Mouse (Mus musculus): Measurements from ENCODE around the gene Cdr2l.

Cdr2l gene

DNA sequence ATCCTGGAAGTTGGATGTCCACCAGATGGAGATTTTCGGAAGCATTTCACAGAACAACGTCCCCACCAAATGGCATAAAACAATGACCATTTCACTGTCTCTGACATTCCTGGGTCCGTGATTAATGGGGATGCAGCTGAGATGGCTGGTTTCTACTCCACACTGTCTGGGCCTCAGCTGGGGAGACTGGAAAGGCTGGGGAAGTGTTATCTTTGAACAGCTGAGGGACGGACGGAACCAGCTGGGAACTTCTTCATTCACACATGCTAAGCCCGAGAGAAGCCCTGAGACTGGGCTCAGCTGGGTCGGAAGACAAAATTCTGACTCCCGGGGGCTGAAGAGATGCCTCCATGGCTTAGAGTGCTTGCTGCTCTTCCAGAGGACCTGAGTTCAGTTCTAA, 10.4 kb upstream of the Cdr2l start:
- WGBS = 73% methylated on average over 8 of the region's 8 CpGs

DNA sequence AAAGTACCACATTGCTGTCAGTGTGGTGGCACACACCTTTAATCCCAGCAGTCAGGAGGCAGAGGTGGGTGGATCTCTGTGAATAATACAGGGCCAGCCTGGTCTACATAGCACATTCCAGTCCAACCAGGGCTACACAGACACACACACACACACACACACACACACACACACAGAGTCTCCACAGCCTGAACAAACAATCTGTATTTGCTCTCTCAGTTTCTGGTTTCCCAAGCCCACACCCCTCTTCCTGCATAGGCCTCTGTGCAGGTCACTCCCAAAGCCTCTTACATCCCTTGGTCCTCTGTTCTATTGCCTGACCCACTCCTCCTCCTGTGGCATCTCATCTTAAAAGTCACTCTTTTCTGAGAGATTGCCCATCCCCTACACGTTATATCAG, 9.7 kb upstream of the Cdr2l start:
- WGBS = 86% methylated on average over 1 of the region's 1 CpGs

DNA sequence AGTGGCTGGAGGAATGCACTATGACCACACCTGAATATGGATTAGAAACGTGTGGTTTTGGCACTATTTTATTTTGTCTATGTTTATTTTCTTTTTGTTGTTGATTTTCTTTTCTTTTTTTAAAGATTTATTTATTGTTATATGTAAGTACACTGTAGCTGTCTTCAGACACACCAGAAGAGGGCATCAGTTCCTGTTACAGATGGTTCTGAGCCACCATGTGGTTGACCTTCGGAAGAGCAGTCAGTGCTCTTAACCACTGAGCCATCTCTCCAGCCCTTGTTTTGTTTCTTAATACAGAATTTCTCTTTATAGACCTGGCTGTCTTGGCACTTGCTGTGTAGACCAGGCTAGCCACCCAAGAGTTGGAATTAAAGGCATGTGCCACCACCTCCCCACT, 9.0 kb upstream of the Cdr2l start:
- 62% methylated on average over 2 of the region's 2 CpGs for WGBS

DNA sequence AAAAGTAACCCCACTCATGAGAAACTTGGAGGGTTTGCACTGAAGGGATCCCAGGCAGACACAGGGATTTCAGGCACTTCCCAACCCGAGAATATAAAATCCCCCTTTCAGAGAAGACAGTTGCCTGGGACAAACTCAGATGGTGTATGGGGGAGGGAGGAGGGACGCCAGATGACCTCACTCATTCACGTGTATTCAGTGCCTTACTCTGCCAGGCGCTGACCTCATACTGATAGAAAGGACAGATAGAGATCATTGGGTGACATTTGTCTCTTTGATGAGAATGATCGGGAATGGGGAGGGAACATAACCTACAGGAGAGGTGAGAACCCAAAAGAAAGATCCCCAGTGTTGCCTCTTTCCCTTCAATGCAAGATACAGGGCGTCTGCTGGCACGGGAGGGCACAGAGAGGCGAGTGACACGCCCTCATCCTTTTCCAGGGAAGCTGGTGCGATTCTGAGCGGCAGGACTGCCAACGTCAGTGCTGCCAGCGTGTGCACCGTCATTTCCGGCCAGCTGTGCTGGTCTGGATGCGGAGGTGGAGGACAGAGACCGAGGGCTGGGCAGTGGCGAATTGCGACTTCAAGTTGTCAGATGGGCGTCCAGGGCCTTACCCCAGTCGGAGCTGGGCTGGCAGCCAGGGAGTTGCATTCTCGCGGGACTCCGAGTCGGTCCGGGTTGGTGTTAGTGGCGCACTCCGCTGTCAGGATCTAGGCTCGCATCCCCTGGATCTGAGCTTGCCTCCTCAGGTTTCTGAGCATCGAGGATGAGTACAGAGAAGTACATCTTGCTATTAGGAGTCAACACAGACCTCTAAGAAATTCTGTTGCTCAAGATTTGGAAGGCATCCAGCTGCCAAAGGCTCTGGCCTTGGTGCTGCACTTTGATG, 7.7 kb upstream of the Cdr2l start:
- WGBS = under 1% methylated on average over 30 of the region's 30 CpGs

DNA sequence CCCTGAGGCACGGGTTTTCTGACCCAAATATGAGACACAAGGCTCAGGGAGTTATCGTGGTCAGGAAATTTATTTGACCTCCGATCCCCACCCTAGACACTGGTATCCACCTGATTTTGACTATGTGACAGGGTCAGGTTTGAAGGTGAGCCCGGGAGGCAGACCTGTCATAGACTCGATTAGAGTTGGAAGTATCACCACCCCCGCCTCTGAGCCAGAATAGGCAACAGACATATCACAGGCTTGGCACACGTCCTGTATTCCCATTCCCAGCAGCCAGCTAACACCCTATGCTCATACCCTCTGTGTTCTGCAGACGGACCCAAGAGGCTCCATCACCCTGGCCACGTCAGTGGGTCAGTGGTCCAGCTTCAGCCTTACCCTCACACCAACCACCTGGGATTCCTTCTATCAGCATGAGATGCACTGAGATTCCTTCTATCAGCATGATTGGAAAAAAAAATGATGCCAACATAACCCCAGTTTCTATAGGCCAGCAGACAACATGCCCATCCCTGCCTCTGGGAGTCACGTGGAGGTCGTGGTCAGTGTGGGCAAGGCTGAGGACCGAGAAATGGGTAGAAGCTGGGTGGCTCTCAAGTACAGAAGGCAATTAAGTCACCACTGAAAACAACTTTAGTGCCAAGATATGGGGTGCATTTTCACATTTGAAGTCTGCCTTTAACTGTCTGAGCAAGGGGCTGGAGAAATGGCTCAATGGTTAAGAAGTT, 6.9 kb upstream of the Cdr2l start:
- WGBS = 36% methylated on average over 12 of the region's 12 CpGs

DNA sequence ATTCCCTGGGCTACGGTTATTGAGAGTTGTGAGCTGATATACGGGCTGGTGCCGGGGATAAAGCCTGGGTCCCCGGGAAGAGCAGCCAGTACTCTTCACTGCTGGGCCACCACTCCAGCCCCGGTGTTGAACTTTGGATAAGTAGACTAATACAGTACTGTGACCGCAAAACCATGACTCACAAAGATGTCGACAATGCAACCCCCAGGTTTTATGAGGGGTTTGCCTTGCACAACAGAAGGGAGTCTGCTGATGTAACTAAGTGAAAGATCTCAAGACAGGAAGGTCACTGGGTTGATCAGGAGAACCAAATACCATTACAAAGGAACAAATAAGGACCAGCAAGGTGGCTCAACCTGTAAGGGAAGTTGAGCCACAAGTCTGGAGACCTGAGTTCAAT, 5.0 kb upstream of the Cdr2l start:
- WGBS = 82% methylated on average over 7 of the region's 7 CpGs

DNA sequence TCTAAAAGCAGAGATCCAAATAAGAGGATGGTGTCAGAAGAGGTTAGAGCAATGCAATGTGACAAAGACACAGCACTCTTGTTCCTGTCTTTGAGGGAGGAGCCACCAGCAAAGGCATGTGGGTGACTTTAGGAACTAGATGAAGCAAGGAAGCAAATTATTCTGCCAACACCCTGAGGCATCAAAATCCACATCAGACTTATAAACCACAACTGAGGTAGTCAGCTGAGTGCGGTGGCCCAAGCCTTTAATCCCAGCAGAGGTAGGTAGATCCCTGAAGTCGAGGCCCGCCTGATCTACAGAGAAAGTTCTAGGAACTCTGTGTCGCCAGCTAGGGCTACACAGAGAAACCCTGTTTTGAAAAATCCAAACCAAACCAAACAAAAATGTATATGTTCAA, 4.5 kb upstream of the Cdr2l start:
- 92% methylated on average over 4 of the region's 4 CpGs for WGBS

DNA sequence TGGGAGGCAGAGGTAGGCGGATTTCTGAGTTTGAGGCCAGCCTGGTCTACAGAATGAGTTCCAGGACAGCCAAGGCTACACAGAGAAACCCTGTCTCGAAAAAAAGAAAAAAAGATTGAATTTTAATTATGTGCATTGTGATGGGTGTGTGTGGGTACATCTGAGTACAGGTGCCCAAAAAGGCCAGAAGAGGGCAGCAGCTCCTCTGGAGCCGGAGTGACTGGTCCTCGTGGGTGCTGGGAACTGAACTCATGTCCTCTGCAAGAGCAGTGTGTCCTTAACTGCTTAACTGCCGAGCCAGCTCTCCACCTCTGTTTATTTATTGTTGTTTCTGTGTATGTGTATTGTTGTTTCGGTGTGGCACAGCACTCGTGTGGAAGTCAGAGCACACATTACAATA, 3.9 kb upstream of the Cdr2l start:
- 80% methylated on average over 7 of the region's 7 CpGs for WGBS

DNA sequence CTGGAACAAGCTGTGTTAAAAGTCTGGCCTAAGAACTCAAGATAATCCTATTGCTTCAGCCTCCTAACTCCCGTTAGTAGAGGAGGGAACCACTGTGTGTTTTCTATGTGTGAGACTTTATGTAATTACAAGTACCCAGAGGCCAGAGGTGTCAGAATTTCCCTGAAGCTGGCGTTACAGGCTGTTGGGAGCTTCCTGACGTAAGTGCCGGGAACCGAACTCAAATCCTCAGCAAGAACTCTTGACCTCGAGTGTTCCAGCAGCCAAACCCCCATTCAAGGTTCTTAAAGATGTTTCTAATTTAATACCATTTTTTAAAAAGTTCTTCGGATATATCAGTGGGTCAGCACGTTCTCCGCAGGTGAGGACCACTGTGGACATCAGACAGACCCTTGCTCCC, 440 bp upstream of the Cdr2l start:
- 40% methylated on average over 9 of the region's 9 CpGs for WGBS

DNA sequence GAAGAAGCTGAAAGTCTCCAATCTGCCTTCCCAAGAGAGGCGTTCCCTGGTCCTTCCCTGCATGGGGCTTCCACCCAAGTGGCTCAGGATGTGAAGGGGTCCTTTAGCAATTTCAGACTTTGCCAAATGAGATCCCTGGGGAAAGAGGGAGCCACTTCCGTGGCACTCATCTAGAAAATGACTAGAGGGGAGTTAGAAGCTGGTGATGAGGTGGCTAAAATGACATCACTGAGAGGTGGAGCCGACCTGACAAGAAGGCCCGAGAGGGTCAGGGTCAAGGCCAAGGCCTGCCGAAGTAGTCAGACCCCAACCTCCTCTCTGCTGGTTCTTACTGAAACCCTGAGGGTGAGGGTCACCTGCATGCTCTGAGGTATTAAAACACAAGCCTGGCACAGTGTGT, 1.2 kb downstream of the Cdr2l start:
- WGBS = 11% methylated on average over 5 of the region's 5 CpGs

DNA sequence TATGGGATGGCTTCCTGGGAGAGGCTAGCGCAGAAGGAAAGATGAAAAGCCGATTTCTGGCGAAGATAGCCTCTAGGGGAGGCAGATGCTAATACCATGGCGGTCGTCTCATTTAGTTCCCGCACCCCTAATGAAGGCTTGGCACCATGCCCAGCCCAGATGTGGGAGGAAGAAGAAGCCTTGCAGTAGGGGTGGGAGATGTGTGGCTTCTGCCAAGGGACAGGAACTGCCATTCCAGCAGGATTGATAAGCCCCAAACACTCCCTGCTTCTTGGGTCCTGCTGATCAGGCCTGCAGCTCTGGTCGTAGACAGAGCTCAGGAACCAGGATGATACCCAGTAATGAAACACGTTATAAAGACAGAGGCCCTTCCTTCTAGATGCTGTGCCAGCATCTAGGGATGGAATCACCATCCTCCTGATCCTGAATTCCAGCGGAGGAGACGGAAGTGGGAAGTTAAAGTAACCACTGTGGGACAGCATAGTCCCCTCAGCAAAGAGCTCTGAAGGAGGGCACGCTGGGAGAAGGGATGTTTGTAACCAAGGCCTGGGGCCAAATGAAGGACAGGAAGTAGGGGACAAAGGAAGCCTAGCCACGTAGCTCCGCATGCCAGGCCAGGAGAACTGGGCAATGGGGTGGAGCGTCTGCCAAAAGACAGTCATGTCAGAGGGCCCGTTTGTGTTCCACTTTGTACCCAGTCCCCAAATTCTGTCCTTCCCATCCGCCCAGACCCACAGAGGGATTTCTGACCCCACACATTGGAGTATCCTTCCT, 2.2 kb downstream of the Cdr2l start:
- WGBS = 37% methylated on average over 16 of the region's 16 CpGs

DNA sequence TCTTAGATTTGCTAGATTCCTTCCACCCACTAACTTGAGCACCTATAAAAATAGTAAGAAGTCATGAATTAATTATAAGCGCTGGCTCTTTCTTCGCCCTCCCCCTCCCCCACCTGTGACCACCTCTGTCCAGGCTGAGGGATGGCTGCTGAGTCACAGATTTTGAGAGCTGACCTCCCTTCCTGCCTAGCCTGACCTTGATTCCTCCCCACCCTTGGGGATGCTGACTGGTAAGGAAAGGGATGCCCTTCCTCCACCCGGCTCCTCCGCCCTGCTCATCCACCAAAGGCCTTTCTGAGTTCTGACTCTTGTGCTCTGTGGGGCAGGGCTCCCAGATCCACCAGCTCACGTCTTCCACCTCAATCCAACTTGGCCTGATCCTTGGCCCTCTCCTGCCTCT, 2.9 kb downstream of the Cdr2l start:
- WGBS = 71% methylated on average over 5 of the region's 5 CpGs

DNA sequence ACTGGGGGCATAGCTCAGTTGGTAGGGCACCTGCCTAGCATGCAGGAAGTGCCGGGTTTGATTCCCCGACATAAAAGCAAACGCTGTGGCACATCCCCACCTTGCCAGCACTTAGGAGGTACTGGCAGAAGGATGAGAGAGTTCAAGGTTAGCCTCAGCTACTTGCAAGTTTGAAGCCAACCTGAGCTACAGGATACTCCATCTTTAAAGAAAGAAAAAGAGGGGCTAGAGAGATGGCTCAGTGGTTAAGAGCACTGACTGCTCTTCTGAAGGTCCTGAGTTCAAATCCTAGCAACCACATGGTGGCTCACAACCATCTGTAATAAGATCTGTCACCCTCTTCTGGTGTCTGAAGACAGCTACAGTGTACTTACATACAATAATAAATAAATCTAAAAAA, 5.1 kb downstream of the Cdr2l start:
- 87% methylated on average over 3 of the region's 3 CpGs for WGBS

DNA sequence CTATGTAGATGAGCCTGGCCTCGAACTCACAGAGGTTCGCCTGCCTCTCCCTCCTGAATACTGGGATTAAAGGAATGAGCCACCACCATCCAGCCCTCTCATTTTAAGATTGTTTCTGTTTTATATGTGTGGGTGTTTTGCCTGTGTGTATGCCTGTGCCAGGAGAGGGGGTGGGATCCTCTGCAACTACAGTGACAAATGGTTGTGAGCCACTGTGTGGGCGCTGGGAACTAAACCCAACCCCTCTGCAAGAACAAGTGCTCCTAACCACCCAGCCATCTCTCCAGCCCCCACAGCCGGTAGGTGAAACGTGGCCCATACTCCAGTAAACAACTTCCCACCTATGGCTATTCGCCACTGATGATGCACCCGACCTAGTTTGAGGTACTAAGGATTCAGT, 9.6 kb downstream of the Cdr2l start:
- 87% methylated on average over 7 of the region's 7 CpGs for WGBS

DNA sequence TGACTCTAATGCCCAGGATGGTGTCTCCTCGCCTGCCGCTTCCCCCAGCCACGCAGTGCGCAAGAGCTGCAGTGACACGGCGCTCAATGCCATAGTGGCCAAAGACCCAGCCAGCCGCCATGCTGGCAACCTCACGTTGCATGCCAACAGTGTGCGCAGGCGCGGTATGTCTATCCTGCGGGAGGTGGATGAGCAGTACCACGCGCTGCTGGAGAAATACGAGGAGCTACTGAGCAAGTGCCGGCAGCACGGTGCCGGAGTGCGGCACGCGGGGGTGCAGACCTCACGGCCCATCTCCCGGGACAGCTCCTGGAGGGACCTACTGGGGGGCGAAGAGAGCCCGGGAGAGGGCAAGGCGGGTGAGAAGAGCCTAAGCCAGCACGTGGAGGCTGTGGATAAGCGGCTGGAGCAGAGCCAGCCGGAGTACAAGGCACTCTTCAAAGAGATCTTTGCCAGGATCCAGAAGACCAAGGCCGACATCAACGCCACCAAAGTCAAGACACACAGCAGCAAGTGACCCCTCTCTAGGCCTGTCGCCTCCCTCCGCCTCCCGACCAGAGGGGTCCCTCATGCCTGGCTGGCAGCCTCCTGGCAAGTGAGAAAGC, 12.1 kb downstream of the Cdr2l start:
- WGBS = 76% methylated on average over 34 of the region's 34 CpGs

DNA sequence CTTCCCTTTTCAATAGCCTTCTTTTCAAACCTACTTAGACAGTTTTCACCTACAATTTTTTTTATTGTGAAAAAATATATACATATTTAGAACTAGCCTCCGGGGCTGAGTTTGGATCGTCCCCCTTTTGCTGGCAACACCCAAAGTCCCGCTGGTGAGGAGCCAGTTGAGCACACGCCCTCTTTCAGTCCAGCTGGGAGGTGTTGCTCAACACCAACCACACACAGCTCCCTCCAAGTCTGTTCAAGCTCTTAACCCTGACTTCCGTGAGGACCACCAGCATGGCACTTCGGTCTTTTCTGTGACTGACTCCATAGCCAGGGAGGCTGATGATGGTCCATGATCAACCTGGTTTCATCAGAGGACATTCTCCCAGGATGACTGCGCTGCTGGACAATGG, 16.4 kb downstream of the Cdr2l start:
- 56% methylated on average over 7 of the region's 7 CpGs for WGBS

DNA sequence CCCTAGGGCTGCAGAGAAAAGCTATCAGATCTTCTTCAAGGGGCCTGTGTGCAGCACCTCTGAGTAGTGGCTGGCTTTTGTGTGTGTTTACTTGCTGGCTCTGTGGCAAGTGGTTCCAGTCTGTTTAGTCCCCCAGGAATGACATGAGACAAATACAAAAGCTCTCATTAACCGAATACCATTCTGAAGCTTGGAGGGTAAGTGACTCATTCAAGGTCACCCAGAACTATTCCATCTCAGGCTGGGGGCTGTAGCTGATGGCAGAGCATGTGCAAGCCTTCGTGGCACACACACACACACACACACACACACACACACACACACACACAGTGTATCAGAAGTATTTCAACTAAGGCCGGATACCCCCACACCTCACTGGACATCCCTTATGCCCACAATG, 18.4 kb downstream of the Cdr2l start:
- WGBS = 53% methylated on average over 3 of the region's 3 CpGs

DNA sequence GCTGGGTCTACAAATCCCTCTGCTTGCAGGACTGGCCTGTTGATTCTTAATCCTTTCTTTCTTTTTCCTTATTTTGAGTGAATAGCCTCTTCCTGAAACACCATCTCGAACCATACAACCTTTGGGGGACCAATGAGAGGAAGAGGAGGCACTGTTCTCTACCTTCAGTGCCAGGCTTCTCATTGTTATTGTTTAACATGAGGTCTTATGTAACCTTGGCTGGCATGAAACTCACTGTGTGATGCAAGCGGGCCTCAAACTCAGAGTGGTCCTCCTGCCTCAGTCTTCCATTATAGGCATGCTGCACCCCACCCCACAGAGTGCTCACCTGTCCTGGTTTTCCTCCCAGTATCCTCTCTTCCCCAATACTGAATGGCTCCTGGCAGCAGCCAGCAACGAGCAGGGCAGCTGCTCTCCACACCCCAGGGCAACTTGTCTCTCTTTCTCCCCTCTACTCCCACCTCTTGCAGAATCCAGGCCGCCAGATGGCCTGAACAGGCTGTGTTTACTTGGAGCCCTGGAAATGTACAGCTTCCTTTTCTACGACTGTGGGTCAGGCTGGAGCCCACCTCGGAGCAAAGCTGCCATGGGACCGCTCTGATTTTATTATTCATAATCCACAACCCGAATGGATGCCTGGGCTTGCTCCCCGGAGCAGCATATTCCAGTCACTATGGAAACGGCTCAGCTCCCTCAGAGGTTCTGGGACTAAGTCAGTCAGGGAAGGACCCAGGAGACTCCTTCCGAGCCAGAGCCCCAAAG, 19.1 kb downstream of the Cdr2l start:
- WGBS = 21% methylated on average over 11 of the region's 11 CpGs

DNA sequence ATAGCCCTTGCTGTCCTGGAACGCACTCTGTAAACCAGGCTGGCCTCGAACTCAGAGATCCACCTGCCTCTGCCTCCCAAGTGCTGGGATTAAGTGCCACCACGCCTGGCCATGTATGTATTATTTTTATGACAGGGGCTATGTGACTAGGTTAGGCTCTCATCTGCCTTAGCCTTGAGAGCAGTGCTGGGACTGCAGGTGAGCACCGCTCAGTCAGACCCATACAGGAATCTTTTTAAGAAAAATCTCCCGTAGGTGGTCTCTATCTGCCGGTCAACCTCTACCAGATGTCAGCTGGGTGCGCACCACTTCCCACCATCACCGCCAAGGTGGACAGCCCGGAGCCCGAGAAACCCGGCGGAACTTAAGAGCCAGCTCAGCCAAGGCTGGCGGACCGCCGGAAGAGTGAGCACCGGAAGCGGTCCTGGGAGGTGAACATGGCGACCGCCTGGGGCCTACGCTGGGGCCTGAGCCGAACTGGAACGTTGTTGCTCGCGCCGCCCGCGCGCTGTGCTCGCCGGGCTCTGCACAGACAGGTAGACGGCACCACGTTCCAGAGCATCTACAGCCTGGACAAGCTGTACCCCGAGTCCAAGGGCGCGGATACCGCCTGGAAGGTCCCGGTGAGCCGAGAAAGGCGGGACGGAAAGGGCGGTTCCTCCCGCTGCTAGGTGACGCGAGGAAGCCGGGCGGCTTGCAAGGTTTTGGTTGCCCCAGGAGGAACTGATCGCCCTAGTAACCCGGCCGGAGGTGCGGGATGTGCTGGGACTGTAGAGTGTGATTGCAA, 21.8 kb downstream of the Cdr2l start, which contains the start of gene Mrpl58:
Gene Mrpl58, plus strand, starts transcription at position 415 of the 787 bp plus-strand sequence.
- WGBS = 4% methylated on average over 46 of the region's 50 CpGs

DNA sequence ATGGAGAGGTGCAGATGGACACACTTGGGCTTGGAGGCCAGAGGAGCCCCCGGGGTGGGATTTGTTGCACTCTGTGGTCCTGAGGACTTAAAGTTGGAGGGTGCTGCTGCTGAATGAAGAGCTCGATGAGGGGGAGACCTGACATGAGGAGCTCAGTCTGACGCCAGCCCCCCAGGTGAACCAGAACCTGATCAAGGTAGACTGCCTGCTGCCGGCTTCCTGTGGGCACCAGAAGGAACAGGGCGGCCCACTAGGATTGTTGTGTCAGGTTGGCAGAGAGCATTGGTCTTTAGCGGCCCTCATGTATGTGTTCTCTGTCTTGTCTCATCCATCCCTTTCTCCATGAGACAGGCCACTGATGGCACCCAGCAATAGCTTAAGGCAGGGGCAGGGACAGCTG, 24.0 kb downstream of the Cdr2l start:
- 96% methylated on average over 6 of the region's 6 CpGs for WGBS

Data from cerebral cortex, adult 2 months (tissue).